Mouse (Mus musculus): ENCODE results near the gene Adprhl2. TPM values are rescaled to one million over a fixed set of nuclear protein-coding genes. Genes with fewer than 3 reads are reported as not detected.

Adprhl2 gene
- polyA plus RNA-seq, 1 experiment from 2014 or later, result 64.2 TPM

GRCm38 (mm10) chr4:126275681-126276131 lies 45.8 kb downstream of the Adprhl2 start:
- Histone ChIP-seq H3K9me3 (ENCODE audit: control insufficient read depth, low read length) (no peaks in the 10 kb centered on the region), H3K4me1 (ENCODE audit: control insufficient read depth, insufficient read depth, low read length) (no peaks in the 10 kb centered on the region), H3K36me3 (ENCODE audit: control insufficient read depth, insufficient read depth, low read length) (peaks cover 31% of the 10 kb centered on the region), H3K4me2 (ENCODE audit: low read length) (no peak overlapping the region), H3K9ac (replicated peaks; ENCODE audit: low read length) (no peak overlapping the region), H3K27me3 (ENCODE audit: control insufficient read depth, insufficient read depth, low read length) (no peaks in the 10 kb centered on the region), H3K4me3 (replicated peaks; ENCODE audit: low read depth, low read length) (no peak overlapping the region), H3K27ac (replicated peaks; ENCODE audit: low read depth, low read length) (no peak overlapping the region)
- WGBS, result 94% methylated on average over 13 of the region's 13 CpGs
- ATAC-seq (ENCODE audit: low FRiP score, low TSS enrichment), result no peak
- no peak for DNase-seq

GRCm38 (mm10) chr4:126275081-126275480 lies 46.4 kb downstream of the Adprhl2 start:
- WGBS, result 91% methylated on average over 4 of the region's 4 CpGs
- no peaks in the 10 kb centered on the region for H3K27me3 ChIP-seq (ENCODE audit: control insufficient read depth, insufficient read depth, low read length)
- no peak overlapping the region for H3K4me2 ChIP-seq (ENCODE audit: low read length)
- no peak for DNase-seq
- no peak overlapping the region for H3K27ac ChIP-seq (replicated peaks; ENCODE audit: low read depth, low read length)
- H3K4me3 ChIP-seq (replicated peaks; ENCODE audit: low read depth, low read length), result no peak overlapping the region
- no peaks in the 10 kb centered on the region for H3K4me1 ChIP-seq (ENCODE audit: control insufficient read depth, insufficient read depth, low read length)
- H3K9me3 ChIP-seq (ENCODE audit: control insufficient read depth, low read length), result no peaks in the 10 kb centered on the region
- no peak for ATAC-seq (ENCODE audit: low FRiP score, low TSS enrichment)
- H3K36me3 ChIP-seq (ENCODE audit: control insufficient read depth, insufficient read depth, low read length), result peaks cover 31% of the 10 kb centered on the region
- H3K9ac ChIP-seq (replicated peaks; ENCODE audit: low read length), result no peak overlapping the region

GRCm38 (mm10) chr4:126273753-126274152 lies 47.8 kb downstream of the Adprhl2 start:
- Histone ChIP-seq H3K9ac (replicated peaks; ENCODE audit: low read length) (no peak overlapping the region), H3K27ac (replicated peaks; ENCODE audit: low read depth, low read length) (no peak overlapping the region), H3K9me3 (ENCODE audit: control insufficient read depth, low read length) (no peaks in the 10 kb centered on the region), H3K4me2 (ENCODE audit: low read length) (no peak overlapping the region), H3K4me3 (replicated peaks; ENCODE audit: low read depth, low read length) (no peak overlapping the region), H3K36me3 (ENCODE audit: control insufficient read depth, insufficient read depth, low read length) (peaks cover 31% of the 10 kb centered on the region), H3K4me1 (ENCODE audit: control insufficient read depth, insufficient read depth, low read length) (no peaks in the 10 kb centered on the region), H3K27me3 (ENCODE audit: control insufficient read depth, insufficient read depth, low read length) (no peaks in the 10 kb centered on the region)
- DNase-seq (no peak), ATAC-seq (ENCODE audit: low FRiP score, low TSS enrichment) (no peak)
- WGBS, result 74% methylated on average over 13 of the region's 13 CpGs

GRCm38 (mm10) chr4:126269292-126269691 lies 52.2 kb downstream of the Adprhl2 start:
- DNase-seq (no peak), ATAC-seq (ENCODE audit: low FRiP score, low TSS enrichment) (no peak)
- H3K9me3 ChIP-seq (ENCODE audit: control insufficient read depth, low read length), result no peaks in the 10 kb centered on the region
- H3K9ac ChIP-seq (replicated peaks; ENCODE audit: low read length), result no peak overlapping the region
- no peak overlapping the region for H3K4me2 ChIP-seq (ENCODE audit: low read length)
- H3K36me3 ChIP-seq (ENCODE audit: control insufficient read depth, insufficient read depth, low read length), result peaks cover 22% of the 10 kb centered on the region
- no peaks in the 10 kb centered on the region for H3K4me1 ChIP-seq (ENCODE audit: control insufficient read depth, insufficient read depth, low read length)
- WGBS, result 89% methylated on average over 3 of the region's 3 CpGs
- no peak overlapping the region for H3K27ac ChIP-seq (replicated peaks; ENCODE audit: low read depth, low read length)
- H3K4me3 ChIP-seq (replicated peaks; ENCODE audit: low read depth, low read length), result no peak overlapping the region
- no peaks in the 10 kb centered on the region for H3K27me3 ChIP-seq (ENCODE audit: control insufficient read depth, insufficient read depth, low read length)

Other genes with a start within 250 kb of the Adprhl2 start
- 47.8 and 51.2 TPM in 2 replicates for gene Lsm10, start 225.1 kb downstream of the Adprhl2 start, polyA plus RNA-seq (2014; fragmentation: Nextera tagmentation; extraction: Ambion mirVana)
- gene Stk40, start 217.7 kb downstream of the Adprhl2 start, polyA plus RNA-seq (2014; fragmentation: Nextera tagmentation; extraction: Ambion mirVana), result 21.1 and 29.4 TPM in 2 replicates
- 7.8 and 12.3 TPM in 2 replicates for gene Eva1b, start 174.0 kb downstream of the Adprhl2 start, polyA plus RNA-seq (2014; fragmentation: Nextera tagmentation; extraction: Ambion mirVana)
- gene Sh3d21, start 158.2 kb downstream of the Adprhl2 start, polyA plus RNA-seq (2014; fragmentation: Nextera tagmentation; extraction: Ambion mirVana), result 0.89 and 1.1 TPM in 2 replicates
- 113 and 167 TPM in 2 replicates for gene Thrap3, start 118.9 kb downstream of the Adprhl2 start, polyA plus RNA-seq (2014; fragmentation: Nextera tagmentation; extraction: Ambion mirVana)
- 78.3 and 85.3 TPM in 2 replicates for gene Map7d1, start 65.4 kb downstream of the Adprhl2 start, polyA plus RNA-seq (2014; fragmentation: Nextera tagmentation; extraction: Ambion mirVana)
- gene Trappc3, start 59.4 kb downstream of the Adprhl2 start, polyA plus RNA-seq (2014; fragmentation: Nextera tagmentation; extraction: Ambion mirVana), result 37.1 and 124 TPM in 2 replicates
- 0.57 and 1.1 TPM in 2 replicates for gene Col8a2, start 34.9 kb downstream of the Adprhl2 start, polyA plus RNA-seq (2014; fragmentation: Nextera tagmentation; extraction: Ambion mirVana)
- 7.4 and 9.7 TPM in 2 replicates for gene Tekt2, start 4.0 kb upstream of the Adprhl2 start, polyA plus RNA-seq (2014; fragmentation: Nextera tagmentation; extraction: Ambion mirVana)
- gene Ago3, start 107.9 kb upstream of the Adprhl2 start, polyA plus RNA-seq (2014; fragmentation: Nextera tagmentation; extraction: Ambion mirVana), result 14.8 and 18.2 TPM in 2 replicates
- 21.7 and 22.4 TPM in 2 replicates for gene Ago1, start 146.9 kb upstream of the Adprhl2 start, polyA plus RNA-seq (2014; fragmentation: Nextera tagmentation; extraction: Ambion mirVana)
- 11.8 and 12.4 TPM in 2 replicates for gene Ago4, start 211.8 kb upstream of the Adprhl2 start, polyA plus RNA-seq (2014; fragmentation: Nextera tagmentation; extraction: Ambion mirVana)
- 5.0 and 8.1 TPM in 2 replicates for gene Clspn, start 235.2 kb upstream of the Adprhl2 start, polyA plus RNA-seq (2014; fragmentation: Nextera tagmentation; extraction: Ambion mirVana)

All from midbrain, embryonic 14.5 days (tissue).